Mouse (Mus musculus) heart, postnatal 0 days (tissue): Measurements from ENCODE around the gene Sptssb. TPM values are rescaled to one million over a fixed set of nuclear protein-coding genes. Genes with fewer than 3 reads are reported as not detected.

Experiments used
- ATAC-seq: fragments of 200-750 bp; cut with Nextera tagmentation; 2 replicates; pipeline ENCODE4 v1.8.0; 2017; ENCODE audit warnings: low read depth, moderate number of reproducible peaks, moderate library complexity; ENCODE audit not compliant: insufficient read depth
- DNase-seq: peaks from one replicate; pipeline ENCODE4 v3.0.0-alpha.2; 2016; ENCODE audit warnings: low spot score
- H3K27ac ChIP-seq: fragments of 300-500 bp; sonication (generic); 2 replicates; pipeline ENCODE4 v1.5.1; 2014; ENCODE audit warnings: low read depth, mild to moderate bottlenecking
- H3K27me3 ChIP-seq: fragments of 300-500 bp; sonication (generic); 2 replicates; pipeline ENCODE4 v1.6.1; 2014; ENCODE audit warnings: low read length, mixed read lengths; ENCODE audit not compliant: control insufficient read depth, insufficient read depth
- H3K36me3 ChIP-seq: fragments of 300-500 bp; sonication (generic); replicated peaks from 2 replicates; pipeline ENCODE4 v1.6.1; 2014; ENCODE audit warnings: low read length, mixed read lengths; ENCODE audit not compliant: control insufficient read depth, insufficient read depth
- H3K4me1 ChIP-seq: fragments of 300-500 bp; sonication (generic); 2 replicates; pipeline ENCODE4 v1.6.1; 2014; ENCODE audit warnings: antibody characterized with exemption; ENCODE audit not compliant: control insufficient read depth, insufficient read depth
- H3K4me2 ChIP-seq: fragments of 300-500 bp; sonication (generic); 2 replicates; pipeline ENCODE4 v1.6.1; 2014; ENCODE audit warnings: low read depth, mild to moderate bottlenecking, low read length, moderate library complexity
- H3K4me3 ChIP-seq: fragments of 300-500 bp; sonication (generic); 2 replicates; pipeline ENCODE4 v1.5.1; 2014; ENCODE audit warnings: low read depth, low read length
- H3K9ac ChIP-seq: fragments of 300-500 bp; sonication (generic); replicated peaks from 2 replicates; pipeline ENCODE4 v1.6.1; 2014; ENCODE audit warnings: low read depth, low read length, mixed read lengths
- H3K9me3 ChIP-seq: fragments of 300-500 bp; sonication (generic); replicated peaks from 2 replicates; pipeline ENCODE4 v1.6.1; 2016; ENCODE audit warnings: low read length; ENCODE audit not compliant: control insufficient read depth
- CTCF ChIP-seq: IDR thresholded peaks from 2 replicates; pipeline ENCODE4 v1.5.1; 2016; ENCODE audit warnings: antibody characterized with exemption, control low read depth, low read depth
- EP300 ChIP-seq: IDR thresholded peaks from 2 replicates; pipeline ENCODE4 v1.6.1; 2016; ENCODE audit warnings: antibody characterized with exemption, low read depth
- WGBS: fragments of 180-500 bp; shearing (Covaris S2); extraction: QIAGEN DNeasy Blood & Tissue Kit; methylation state at CpG from one replicate; pipeline ENCODE4 v1.1.7; 2014; 5-methylcytosine and 5-hydroxymethylcytosine counted together
- polyA plus RNA-seq: library from polyadenylated mRNA; unstranded; fragments of >200 nt; fragmentation: Nextera tagmentation; extraction: Ambion mirVana; gene quantifications from 2 replicates; pipeline ENCODE4 v1.2.1, GENCODE M21; 2015
- total RNA-seq: library from RNA; depleted of rRNA; stranded (reverse); fragments of >200 nt; gene quantifications from 2 replicates; pipeline ENCODE4 v1.2.3, GENCODE M21; 2014; ENCODE audit warnings: low replicate concordance; rRNA removed

The Sptssb gene
- total and polyA plus RNA-seq, 2 experiments from 2014 or later, result 28.7 TPM; not detected in 1

DNA sequence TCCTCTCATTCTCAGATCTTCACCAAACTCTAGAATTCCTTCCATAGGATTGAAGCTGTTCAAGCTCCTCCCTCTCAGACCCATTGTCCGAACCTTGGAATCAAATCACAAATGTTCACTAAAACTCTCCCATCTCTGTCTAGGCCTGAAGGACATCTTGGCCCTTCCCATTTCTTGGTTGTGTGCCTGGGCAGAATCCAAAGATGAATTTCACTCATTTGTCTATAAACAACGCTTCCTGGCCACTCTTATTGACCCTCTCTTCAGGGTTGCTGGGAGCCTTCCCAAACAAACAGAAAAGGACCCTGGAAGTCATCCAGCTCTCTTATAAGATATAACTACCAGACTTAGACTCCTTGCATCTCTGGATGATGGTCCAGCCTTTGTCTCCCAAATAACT, 61.8 kb downstream of the Sptssb start:
- no peaks in the 10 kb centered on the region for H3K4me1 ChIP-seq
- H3K9ac ChIP-seq, result no peak overlapping the region
- TF ChIP-seq EP300, result no peak
- TF ChIP-seq CTCF, result no peak
- no peaks in the 10 kb centered on the region for H3K36me3 ChIP-seq
- no peak overlapping the region for H3K27ac ChIP-seq
- 73% methylated on average over 2 of the region's 2 CpGs for WGBS
- H3K27me3 ChIP-seq, result no peaks in the 10 kb centered on the region
- no peak for DNase-seq
- ATAC-seq, result no peak
- H3K4me2 ChIP-seq, result no peak overlapping the region
- no peak overlapping the region for H3K4me3 ChIP-seq
- no peaks in the 10 kb centered on the region for H3K9me3 ChIP-seq

GRCm38 (mm10) chr3:69797533-69797932, 62.2 kb downstream of the Sptssb start:
- Histone ChIP-seq H3K27ac (no peak overlapping the region), H3K4me1 (no peaks in the 10 kb centered on the region), H3K4me3 (no peak overlapping the region), H3K9ac (no peak overlapping the region), H3K4me2 (no peak overlapping the region), H3K9me3 (no peaks in the 10 kb centered on the region), H3K27me3 (no peaks in the 10 kb centered on the region), H3K36me3 (no peaks in the 10 kb centered on the region)
- 75% methylated on average over 4 of the region's 4 CpGs for WGBS
- ATAC-seq (no peak), DNase-seq (no peak)
- TF ChIP-seq CTCF (no peak), EP300 (no peak)

GRCm38 (mm10) chr3:69792823-69793417, 66.8 kb downstream of the Sptssb start:
- DNase-seq (no peak), ATAC-seq (no peak)
- no peak for TF ChIP-seq EP300
- no peak overlapping the region for H3K9ac ChIP-seq
- no peak overlapping the region for H3K4me3 ChIP-seq
- H3K36me3 ChIP-seq, result no peaks in the 10 kb centered on the region
- no peak overlapping the region for H3K4me2 ChIP-seq
- H3K4me1 ChIP-seq, result no peaks in the 10 kb centered on the region
- no peaks in the 10 kb centered on the region for H3K9me3 ChIP-seq
- H3K27ac ChIP-seq, result no peak overlapping the region
- no peaks in the 10 kb centered on the region for H3K27me3 ChIP-seq
- 53% methylated on average over 3 of the region's 3 CpGs for WGBS

- no peak overlapping the region for H3K4me3 ChIP-seq
- 61% methylated on average over 4 of the region's 4 CpGs for WGBS
- no peaks in the 10 kb centered on the region for H3K9me3 ChIP-seq
- no peak for DNase-seq
- no peaks in the 10 kb centered on the region for H3K27me3 ChIP-seq
- no peaks in the 10 kb centered on the region for H3K36me3 ChIP-seq
- no peaks in the 10 kb centered on the region for H3K4me1 ChIP-seq
- no peak overlapping the region for H3K4me2 ChIP-seq
- TF ChIP-seq EP300 (no peak), CTCF (no peak)
- no peak overlapping the region for H3K27ac ChIP-seq
- ATAC-seq, result no peak
- no peak overlapping the region for H3K9ac ChIP-seq
Observed at GRCm38 (mm10) chr3:69779246-69779796, 80.4 kb downstream of the Sptssb start.

DNA sequence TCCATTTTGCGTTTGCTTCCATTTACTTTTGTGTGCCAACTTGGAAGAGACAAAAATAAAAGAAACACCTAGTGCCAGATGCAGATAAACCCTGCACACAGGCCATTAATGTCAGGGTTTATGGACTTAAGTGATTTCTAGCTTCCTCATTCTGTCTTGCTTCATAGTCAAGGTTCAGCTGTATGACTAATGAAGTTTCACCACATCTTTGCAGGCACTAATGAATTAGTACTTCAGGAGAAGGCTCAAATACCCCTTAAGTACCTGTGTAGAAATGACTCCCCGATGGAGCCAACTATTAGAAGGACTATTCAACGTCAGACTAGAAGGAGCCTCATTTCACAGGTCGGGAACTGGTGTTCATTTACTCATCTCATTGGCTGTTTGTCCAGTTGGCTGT, 86.4 kb downstream of the Sptssb start:
- no peak overlapping the region for H3K9ac ChIP-seq
- no peaks in the 10 kb centered on the region for H3K9me3 ChIP-seq
- no peak overlapping the region for H3K27ac ChIP-seq
- no peak for DNase-seq
- no peak overlapping the region for H3K4me3 ChIP-seq
- H3K36me3 ChIP-seq, result no peaks in the 10 kb centered on the region
- no peak for ATAC-seq
- no peaks in the 10 kb centered on the region for H3K4me1 ChIP-seq
- no peak overlapping the region for H3K4me2 ChIP-seq
- WGBS, result 80% methylated on average over 4 of the region's 4 CpGs
- no peaks in the 10 kb centered on the region for H3K27me3 ChIP-seq
- TF ChIP-seq EP300, result no peak
- TF ChIP-seq CTCF, result no peak

Other genes with a start within 250 kb of the Sptssb start
- 32.0 and 73.4 TPM in 2 replicates for gene Nmd3, start 138.0 kb downstream of the Sptssb start, total RNA-seq
- gene Nmd3, start 138.0 kb downstream of the Sptssb start, polyA plus RNA-seq, result 77.5 and 89.2 TPM in 2 replicates
- not detected in 2 replicates for gene Otol1, start 147.7 kb upstream of the Sptssb start, total RNA-seq
- gene Otol1, start 147.7 kb upstream of the Sptssb start, polyA plus RNA-seq, result not detected in 2 replicates